Mouse (Mus musculus) 3T3-L1 (cell line): ENCODE measurements around the gene Bpifa6.

Source experiments
- DNase-seq: peaks from one replicate; pipeline ENCODE4 v3.0.0-alpha.2; 2015; ENCODE audit warnings: low read depth, low spot score

The Bpifa6 gene

DNA sequence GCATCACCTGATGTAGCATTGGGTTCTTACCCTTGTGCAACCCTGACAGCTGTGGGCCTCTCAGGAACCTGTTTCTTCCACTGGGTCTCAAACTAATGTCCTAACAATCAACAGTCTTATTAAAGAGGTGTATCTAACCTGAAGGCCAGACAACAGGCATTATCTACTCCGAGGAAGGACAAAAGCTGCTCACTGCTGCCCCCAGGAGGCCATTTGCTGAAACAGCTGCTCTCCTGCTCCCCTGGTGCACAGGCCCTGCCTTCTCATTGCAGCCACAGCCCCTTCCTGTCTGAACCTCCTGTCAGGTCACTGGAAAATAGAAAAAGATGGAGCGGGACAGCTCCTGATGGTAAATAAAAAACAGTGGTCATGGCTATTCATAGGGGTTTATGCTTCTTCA, 64.2 kb downstream of the Bpifa6 start:
- DNase-seq: peak; percentile 25

DNA sequence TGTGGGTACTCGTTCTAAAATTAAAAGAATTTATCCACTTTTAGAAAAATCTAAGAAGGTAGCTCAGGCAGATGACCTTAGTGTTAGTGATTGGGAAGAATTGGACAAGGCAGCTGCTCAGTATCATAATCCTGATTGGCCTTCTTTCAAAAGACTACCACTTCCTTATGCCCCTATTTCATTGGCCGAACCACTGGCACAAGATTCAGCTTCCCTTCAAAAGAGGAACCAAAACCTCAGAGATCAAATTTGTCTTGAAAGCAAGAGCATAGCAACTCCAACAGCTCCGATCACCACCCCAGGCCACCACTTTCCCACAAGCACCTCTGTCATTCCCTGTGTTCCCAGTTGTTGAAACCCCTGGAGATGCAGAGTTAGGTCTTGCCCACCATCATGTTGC, 70.0 kb downstream of the Bpifa6 start:
- no peak for DNase-seq
